Mouse (Mus musculus) forebrain, postnatal 0 days (tissue): ENCODE data around the gene Tmprss6. TPM values are rescaled to one million over a fixed set of nuclear protein-coding genes. Genes with fewer than 3 reads are reported as not detected.

Source experiments
- ATAC-seq: fragments of 200-750 bp; cut with Nextera tagmentation; 2 replicates; pipeline ENCODE4 v1.8.0; 2017; ENCODE audit warnings: mild to moderate bottlenecking, moderate library complexity
- DNase-seq: peaks from one replicate; pipeline ENCODE4 v3.0.0-alpha.2; 2015
- H3K27ac ChIP-seq: fragments of 300-500 bp; sonication (generic); 2 replicates; pipeline ENCODE4 v1.5.1; 2014; ENCODE audit warnings: low read depth, mild to moderate bottlenecking, antibody characterized with exemption, low read length, moderate library complexity, mixed read lengths
- H3K27me3 ChIP-seq: fragments of 300-500 bp; sonication (generic); 2 replicates; pipeline ENCODE4 v1.6.1; 2014; ENCODE audit warnings: mild to moderate bottlenecking, low read length, mixed read lengths; ENCODE audit not compliant: insufficient read depth
- H3K36me3 ChIP-seq: fragments of 300-500 bp; sonication (generic); 2 replicates; pipeline ENCODE4 v1.6.1; 2014; ENCODE audit warnings: mild to moderate bottlenecking, moderate library complexity; ENCODE audit not compliant: insufficient read depth
- H3K4me1 ChIP-seq: fragments of 300-500 bp; sonication (generic); 2 replicates; pipeline ENCODE4 v1.6.1; 2014; ENCODE audit warnings: antibody characterized with exemption; ENCODE audit not compliant: insufficient read depth
- H3K4me2 ChIP-seq: fragments of 300-500 bp; sonication (generic); 2 replicates; pipeline ENCODE4 v1.6.1; 2014; ENCODE audit warnings: low read depth, mild to moderate bottlenecking, moderate library complexity
- H3K4me3 ChIP-seq: fragments of 300-500 bp; sonication (generic); 2 replicates; pipeline ENCODE4 v1.5.1; 2014; ENCODE audit warnings: low read depth, low read length, mixed read lengths
- H3K9ac ChIP-seq: fragments of 300-500 bp; sonication (generic); 2 replicates; pipeline ENCODE4 v1.6.1; 2014; ENCODE audit warnings: mild to moderate bottlenecking
- H3K9me3 ChIP-seq: fragments of 300-500 bp; sonication (generic); 2 replicates; pipeline ENCODE4 v1.6.1; 2016; ENCODE audit warnings: low read length
- CTCF ChIP-seq: sonication (generic); IDR thresholded peaks from 2 replicates; pipeline ENCODE4 v1.5.1; 2016; ENCODE audit warnings: antibody characterized with exemption, control low read depth, low read depth
- WGBS: fragments of 180-500 bp; shearing (Covaris S2); extraction: QIAGEN DNeasy Blood & Tissue Kit; methylation state at CpG from one replicate; pipeline ENCODE4 v1.1.7; 2014; 5-methylcytosine and 5-hydroxymethylcytosine counted together
- polyA plus RNA-seq: library from polyadenylated mRNA; unstranded; fragments of >200 nt; fragmentation: Nextera tagmentation; extraction: Ambion mirVana; gene quantifications from 2 replicates; pipeline ENCODE4 v1.2.1, GENCODE M21; 2015
- total RNA-seq: library from RNA; depleted of rRNA; stranded (reverse); fragments of >200 nt; gene quantifications from 2 replicates; pipeline ENCODE4 v1.2.3, GENCODE M21; 2014

Tmprss6 gene
- total and polyA plus RNA-seq, 2 experiments from 2014 or later = 0.07 to 0.19 TPM

- no peak for TF ChIP-seq CTCF
- DNase-seq (no peak), ATAC-seq (no peak)
- H3K9ac ChIP-seq = no peak overlapping the region
- WGBS = 58% methylated on average over 8 of the region's 8 CpGs
- no peaks in the 10 kb centered on the region for H3K27me3 ChIP-seq
- peaks cover 23% of the 10 kb centered on the region for H3K36me3 ChIP-seq
- peaks cover 12% of the 10 kb centered on the region; the same call in 1 of the 2 replicates for H3K4me1 ChIP-seq
- H3K27ac ChIP-seq = no peak overlapping the region
- no peak overlapping the region for H3K4me3 ChIP-seq
- H3K4me2 ChIP-seq = no peak overlapping the region
- H3K9me3 ChIP-seq = no peaks in the 10 kb centered on the region
These were observed 29.9 kb downstream of the Tmprss6 start for GRCm38 (mm10) chr15:78438505-78438904.

GRCm38 (mm10) chr15:78438018-78438394 lies 30.4 kb downstream of the Tmprss6 start:
- peaks cover 12% of the 10 kb centered on the region; the same call in 1 of the 2 replicates for H3K4me1 ChIP-seq
- H3K36me3 ChIP-seq = peaks cover 28% of the 10 kb centered on the region
- no peaks in the 10 kb centered on the region for H3K9me3 ChIP-seq
- H3K27me3 ChIP-seq = no peaks in the 10 kb centered on the region
- no peak overlapping the region for H3K27ac ChIP-seq
- TF ChIP-seq CTCF = no peak
- WGBS = 60% methylated on average over 4 of the region's 4 CpGs
- ATAC-seq = no peak
- no peak overlapping the region for H3K4me2 ChIP-seq
- H3K9ac ChIP-seq = no peak overlapping the region
- H3K4me3 ChIP-seq = no peak overlapping the region
- DNase-seq = no peak

GRCm38 (mm10) chr15:78437237-78438017 lies 31.0 kb downstream of the Tmprss6 start:
- H3K27ac ChIP-seq = peak overlapping the region; percentile 42
- peak; percentile 33 for DNase-seq
- H3K9me3 ChIP-seq = no peaks in the 10 kb centered on the region
- TF ChIP-seq CTCF = no peak
- no peaks in the 10 kb centered on the region for H3K27me3 ChIP-seq
- peak; percentile 30 for ATAC-seq
- peaks cover 29% of the 10 kb centered on the region for H3K36me3 ChIP-seq
- H3K4me2 ChIP-seq = peak overlapping the region; percentile 45
- peak overlapping the region; percentile 45 for H3K9ac ChIP-seq
- peaks cover 12% of the 10 kb centered on the region; the same call in 1 of the 2 replicates for H3K4me1 ChIP-seq
- peak overlapping the region; percentile 17 for H3K4me3 ChIP-seq
- WGBS = 25% methylated on average over 23 of the region's 23 CpGs

DNA sequence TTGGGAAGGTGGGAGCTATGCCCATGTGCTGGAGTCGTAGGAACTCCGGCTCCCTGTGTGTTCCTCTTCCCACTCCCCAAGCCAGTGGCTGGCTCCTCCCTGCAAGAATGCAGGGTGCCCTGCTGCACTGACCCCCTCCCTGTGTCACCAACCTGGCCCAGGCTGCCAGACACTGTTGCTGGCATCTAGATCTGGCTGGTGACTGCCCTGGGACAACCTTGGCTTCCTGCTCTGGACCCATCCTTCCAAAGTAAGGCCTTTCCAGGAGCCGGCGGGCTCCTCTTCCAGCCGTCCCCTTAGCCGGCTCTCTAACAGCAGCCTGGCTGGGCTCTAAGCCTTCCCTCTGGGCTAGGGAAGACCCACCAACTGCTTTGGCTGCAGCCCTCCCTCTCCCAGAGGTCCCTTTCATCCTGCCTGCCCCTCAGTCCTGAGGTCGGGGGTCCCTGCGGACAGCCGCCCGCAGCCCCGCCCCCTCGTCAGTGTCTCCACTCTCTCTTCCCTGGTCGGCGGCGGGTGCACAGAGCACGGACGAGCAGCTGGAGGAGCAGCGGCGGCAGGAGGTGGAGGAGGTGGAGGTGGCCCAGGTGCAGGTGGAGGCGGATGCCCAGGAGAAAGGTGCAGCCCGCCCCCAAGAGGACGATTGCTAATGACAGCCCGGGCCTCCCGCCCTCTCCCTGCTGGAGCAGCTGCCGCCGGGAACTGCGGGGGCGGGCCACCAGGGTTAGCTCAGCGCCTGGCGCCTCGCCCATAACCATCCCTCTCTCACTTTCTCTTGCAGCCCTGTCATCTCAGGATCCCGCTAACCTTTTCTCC lies 31.8 kb downstream of the Tmprss6 start:
- DNase-seq = peak; percentile 83
- Histone ChIP-seq H3K4me2 (peak overlapping the region; percentile 45), H3K36me3 (peaks cover 31% of the 10 kb centered on the region), H3K9ac (peak overlapping the region; percentile 45), H3K4me1 (peaks cover 12% of the 10 kb centered on the region; the same call in 1 of the 2 replicates), H3K27me3 (no peaks in the 10 kb centered on the region), H3K27ac (peak overlapping the region; percentile 40; the same call in 1 of the 2 replicates), H3K9me3 (no peaks in the 10 kb centered on the region), H3K4me3 (peak overlapping the region; percentile 17)
- peak; percentile 38 for TF ChIP-seq CTCF
- ATAC-seq = peak; percentile 66
- WGBS = 17% methylated on average over 31 of the region's 32 CpGs

DNA sequence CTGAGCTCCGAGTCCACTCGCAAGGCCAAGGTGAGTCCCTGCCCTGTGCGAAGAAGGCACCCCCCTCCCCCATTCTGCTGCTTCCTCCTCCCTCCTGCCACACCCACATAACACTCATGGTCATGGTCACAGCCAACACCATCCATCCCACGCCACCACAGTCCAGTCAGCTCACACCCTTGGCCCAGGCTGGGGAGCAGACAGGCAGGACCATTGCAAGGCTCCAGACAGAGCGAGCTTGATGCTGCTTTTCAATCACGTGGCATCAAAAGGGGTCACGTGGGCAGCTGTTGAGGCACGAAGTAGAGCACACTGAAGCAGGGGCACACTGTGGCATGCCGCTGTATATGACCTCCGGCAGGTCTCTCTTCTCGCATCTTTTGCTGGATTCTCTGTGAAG lies 32.8 kb downstream of the Tmprss6 start:
- no peak for ATAC-seq
- Histone ChIP-seq H3K4me1 (peaks cover 12% of the 10 kb centered on the region; the same call in 1 of the 2 replicates), H3K27me3 (no peaks in the 10 kb centered on the region), H3K9me3 (no peaks in the 10 kb centered on the region), H3K4me2 (no peak overlapping the region), H3K27ac (no peak overlapping the region), H3K36me3 (peaks cover 37% of the 10 kb centered on the region), H3K9ac (no peak overlapping the region), H3K4me3 (no peak overlapping the region)
- DNase-seq = no peak
- TF ChIP-seq CTCF = no peak
- WGBS = 87% methylated on average over 11 of the region's 11 CpGs

DNA sequence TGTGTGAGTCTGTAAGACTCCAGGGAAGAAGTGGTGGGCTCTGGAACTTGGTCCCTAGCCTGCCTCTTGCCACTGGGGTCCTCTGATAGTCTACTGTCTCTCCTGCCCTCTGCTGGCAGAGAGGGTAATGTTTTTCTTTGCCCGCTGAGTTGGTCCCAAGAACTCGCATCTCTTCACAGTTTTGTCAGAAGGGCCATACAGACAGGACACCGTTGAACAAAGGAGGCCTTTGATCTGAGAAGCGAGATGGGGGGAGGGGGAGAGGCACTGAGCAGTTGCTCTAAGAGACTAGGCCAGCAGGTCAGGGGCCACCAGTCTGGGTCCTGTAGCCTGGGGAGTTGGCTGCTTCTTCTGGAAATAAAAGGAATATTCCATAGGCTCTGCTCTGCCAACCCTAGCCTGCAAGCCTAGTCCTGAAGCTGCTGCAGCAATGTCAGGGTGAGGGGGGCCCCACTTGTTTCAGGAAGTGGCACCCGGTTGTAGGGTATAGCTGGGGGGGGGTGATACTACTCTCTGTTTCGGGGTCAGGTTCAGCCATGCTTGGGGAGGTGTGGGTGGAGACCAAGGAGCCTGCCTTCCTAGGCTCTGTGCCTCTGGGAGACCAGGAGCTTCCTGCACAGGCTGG lies 33.4 kb downstream of the Tmprss6 start:
- no peaks in the 10 kb centered on the region for H3K27me3 ChIP-seq
- H3K9ac ChIP-seq = no peak overlapping the region
- no peaks in the 10 kb centered on the region for H3K9me3 ChIP-seq
- ATAC-seq = peak; percentile 10; the same call in 1 of the 2 replicates
- WGBS = 30% methylated on average over 6 of the region's 6 CpGs
- no peak overlapping the region for H3K4me3 ChIP-seq
- no peak overlapping the region for H3K4me2 ChIP-seq
- TF ChIP-seq CTCF = peak; percentile 81
- peaks cover 14% of the 10 kb centered on the region; the same call in 1 of the 2 replicates for H3K4me1 ChIP-seq
- no peak overlapping the region for H3K27ac ChIP-seq
- H3K36me3 ChIP-seq = peaks cover 37% of the 10 kb centered on the region
- DNase-seq = peak; percentile 68
